Mouse (Mus musculus): ENCODE measurements around the gene Zcchc2. TPM values are rescaled to one million over a fixed set of nuclear protein-coding genes. Genes with fewer than 3 reads are reported as not detected.

Gene Zcchc2
- total RNA-seq, 2 experiments from 2014 or later = 6.1 to 11.4 TPM

GRCm38 (mm10) chr1:106071237-106072070, 81.2 kb downstream of the Zcchc2 start:
- Histone ChIP-seq H3K4me3 (no peak overlapping the region), H3K27ac (no peak overlapping the region)
- intact Hi-C loops (cut with DNase I) = loop anchor here (1.0 to 5.0 kb wide), 2 partner anchors 101 to 324 kb away; partner anchors contain the start of gene Phlpp1
- TF ChIP-seq CTCF (IDR thresholded peaks at IDR 0.05) = peak; percentile 91
- DNase-seq = peak; percentile 76

GRCm38 (mm10) chr1:106072071-106072440, 81.8 kb downstream of the Zcchc2 start:
- H3K4me3 ChIP-seq = no peak overlapping the region
- no peak for TF ChIP-seq CTCF (IDR thresholded peaks at IDR 0.05)
- no peak overlapping the region for H3K27ac ChIP-seq
- intact Hi-C loops (cut with DNase I) = loop anchor here (5.0 kb wide), 1 partner anchor 100 kb away; the partner anchor contains the start of gene Phlpp1
- DNase-seq = no peak

DNA sequence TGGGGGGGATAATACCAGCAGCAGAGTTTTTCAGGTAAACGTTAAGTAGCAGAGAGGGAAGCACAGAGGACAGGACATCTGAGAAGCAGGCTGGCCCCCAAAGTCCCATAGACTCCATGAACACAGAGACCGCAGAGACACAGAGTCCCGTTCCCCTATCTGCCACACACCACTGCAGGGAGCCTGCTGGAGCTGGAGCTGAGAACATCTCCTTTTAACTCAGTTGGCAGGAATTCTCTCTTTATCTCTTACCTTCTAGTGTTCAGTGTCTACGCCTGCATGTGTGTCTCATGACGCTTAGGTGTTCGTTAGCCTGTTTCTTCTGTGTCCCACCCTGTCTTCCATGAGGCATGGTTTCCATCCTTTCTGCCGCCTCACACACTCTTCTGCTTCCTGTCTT, 83.0 kb downstream of the Zcchc2 start:
- no peak for TF ChIP-seq CTCF (IDR thresholded peaks at IDR 0.05)
- intact Hi-C loops (cut with DNase I) = loop anchor here (5.0 kb wide), 1 partner anchor 99 kb away; the partner anchor contains the start of gene Phlpp1
- no peak overlapping the region for H3K27ac ChIP-seq
- no peak overlapping the region for H3K4me3 ChIP-seq
- DNase-seq = no peak

GRCm38 (mm10) chr1:106074141-106074540, 83.9 kb downstream of the Zcchc2 start:
- DNase-seq = no peak
- no peak for TF ChIP-seq CTCF (IDR thresholded peaks at IDR 0.05)
- intact Hi-C loops (cut with DNase I) = loop anchor here (5.0 kb wide), 1 partner anchor 98 kb away; the partner anchor contains the start of gene Phlpp1
- Histone ChIP-seq H3K4me3 (no peak overlapping the region), H3K27ac (no peak overlapping the region; the same call in 1 of the 2 replicates)

- intact Hi-C loops (cut with DNase I) = loop anchor here (5.0 kb wide), 1 partner anchor 98 kb away; the partner anchor contains the start of gene Phlpp1
- no peak for DNase-seq
- TF ChIP-seq CTCF (IDR thresholded peaks at IDR 0.05) = no peak
- no peak overlapping the region for H3K4me3 ChIP-seq
- H3K27ac ChIP-seq = no peak overlapping the region
These were observed 84.5 kb downstream of the Zcchc2 start for GRCm38 (mm10) chr1:106074656-106075055.

- Histone ChIP-seq H3K4me3 (no peak overlapping the region), H3K27ac (peak overlapping the region; percentile 56)
- TF ChIP-seq CTCF (IDR thresholded peaks at IDR 0.05) = no peak
- intact Hi-C loops (cut with DNase I) = no loop called here
- DNase-seq = no peak
These were observed 86.4 kb downstream of the Zcchc2 start for GRCm38 (mm10) chr1:106076641-106077040.

DNA sequence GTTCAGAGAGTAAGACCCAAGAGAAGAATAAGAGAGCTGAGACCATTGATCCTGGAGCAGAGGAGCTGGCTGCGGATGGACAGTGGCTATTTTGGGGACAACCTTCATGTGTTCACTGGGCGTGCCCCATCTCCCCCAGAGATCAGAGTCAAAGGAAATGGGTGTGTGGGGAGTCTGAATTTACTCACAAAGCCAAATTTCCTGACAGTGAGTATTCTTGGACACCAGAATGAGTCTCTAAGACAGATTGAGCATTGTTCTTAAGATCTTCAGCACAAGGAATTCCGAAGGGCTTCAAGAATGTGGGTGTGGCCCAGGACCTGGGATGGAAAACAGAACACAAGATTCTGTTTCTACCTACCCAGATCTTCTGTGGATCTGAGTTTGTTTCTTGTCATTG, 87.0 kb downstream of the Zcchc2 start:
- H3K4me3 ChIP-seq = no peak overlapping the region
- H3K27ac ChIP-seq = peak overlapping the region; percentile 56
- TF ChIP-seq CTCF (IDR thresholded peaks at IDR 0.05) = no peak
- DNase-seq = no peak
- intact Hi-C loops (cut with DNase I) = no loop called here

Other genes with a start within 250 kb of the Zcchc2 start
- gene Tnfrsf11a, start 209.7 kb upstream of the Zcchc2 start, total RNA-seq (2021) = under 1 TPM; 0.39 to 0.64 TPM
- gene Phlpp1, start 181.3 kb downstream of the Zcchc2 start, total RNA-seq (2021) = 1 to 10 TPM; 8.1 to 9.0 TPM

Measured in gastrocnemius, adult 2 months (tissue).